Mouse (Mus musculus): ENCODE results near the gene Mlana. TPM values are rescaled to one million over a fixed set of nuclear protein-coding genes. Genes with fewer than 3 reads are reported as not detected.

Gene Mlana
- polyA plus RNA-seq (2016; fragmentation: Nextera tagmentation; extraction: Ambion mirVana): not detected in 2 replicates

DNA sequence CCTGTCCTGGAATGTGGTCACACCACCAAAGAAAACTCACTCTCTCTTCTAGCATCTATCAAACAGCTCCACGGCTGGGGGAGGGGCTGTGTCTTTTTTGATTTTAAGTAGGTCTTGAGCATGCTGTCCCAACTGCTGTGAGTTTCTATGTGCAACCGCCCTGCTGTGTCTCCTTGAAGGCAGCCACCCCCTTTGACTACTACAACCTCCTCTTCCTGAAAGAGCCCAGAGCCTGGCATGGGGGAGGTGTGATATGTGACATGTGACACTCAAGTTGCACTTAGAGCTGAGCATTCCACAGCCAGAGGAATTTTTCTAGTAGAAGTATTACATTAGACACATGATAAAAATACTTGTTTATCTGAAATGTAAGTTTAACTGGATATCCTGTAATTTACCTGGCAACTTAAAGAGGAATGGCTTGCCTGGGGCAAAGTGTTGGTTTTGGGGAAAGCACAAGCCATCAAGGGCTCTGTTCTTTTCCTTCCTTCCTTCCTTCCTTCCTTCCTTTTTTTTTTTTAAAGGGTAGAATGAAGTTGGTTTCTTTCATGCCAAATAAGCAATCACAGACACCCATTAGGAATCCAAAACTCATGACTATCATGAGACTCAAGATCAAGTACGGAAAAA, at the start of gene Mlana:
TSS of gene Mlana (plus strand) at position 580 of the 630 bp plus-strand sequence.
- Histone ChIP-seq H3K27me3 (replicated peaks) (no peaks in the 10 kb centered on the region), H3K9me3 (no peaks in the 10 kb centered on the region), H3K9ac (no peak within 1 kb of the TSS), H3K27ac (no peak within 1 kb of the TSS), H3K4me1 (no peaks in the 10 kb centered on the region), H3K36me3 (no peaks in the 10 kb centered on the region), H3K4me3 (no peak within 1 kb of the TSS), H3K4me2 (replicated peaks) (no peak within 1 kb of the TSS)
- ATAC-seq (ENCODE audit: low FRiP score, low read depth): no peak
- 63% methylated on average over 3 of the region's 3 CpGs for WGBS

DNA sequence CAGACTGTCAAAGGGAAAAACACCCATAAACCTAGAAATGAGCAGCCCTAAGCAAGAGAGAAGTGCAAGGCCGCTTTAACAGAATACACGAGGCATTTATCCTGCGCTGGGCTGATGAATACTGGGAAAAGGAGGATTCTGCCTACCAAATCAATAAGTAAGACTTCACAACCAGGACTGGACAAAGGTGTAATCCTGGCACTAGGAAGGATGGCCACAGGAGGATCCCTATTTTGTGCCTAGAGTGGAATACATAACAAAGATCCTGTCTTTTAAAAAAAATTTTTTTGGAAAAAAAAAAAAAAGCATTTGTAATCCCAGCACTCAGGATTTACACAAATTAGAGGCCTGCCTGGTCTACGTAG, 49.1 kb upstream of the Mlana start:
- 31% methylated on average over 4 of the region's 4 CpGs for WGBS
- no peak; the same call in 1 of the 2 replicates for ATAC-seq (ENCODE audit: low FRiP score, low read depth)

DNA sequence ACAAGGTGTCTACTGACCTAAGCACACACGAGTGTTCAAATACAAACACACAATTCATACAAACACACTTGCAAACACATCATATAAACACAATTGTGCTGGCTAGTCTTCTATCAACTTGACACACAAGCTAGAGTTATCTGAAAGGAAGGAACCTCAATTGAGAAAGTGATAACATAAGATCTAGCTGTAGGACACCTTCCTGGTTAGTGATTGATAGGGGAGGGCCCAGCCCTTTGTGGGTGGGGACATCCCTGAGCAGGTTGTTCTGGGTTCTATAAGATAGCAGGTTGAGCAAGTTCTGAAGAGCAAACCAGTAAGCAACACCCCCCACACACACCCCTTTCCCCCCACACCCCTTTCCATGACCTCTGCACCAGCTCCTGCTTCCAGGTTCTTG, 47.9 kb upstream of the Mlana start:
- Histone ChIP-seq H3K4me2 (replicated peaks) (no peak overlapping the region), H3K9ac (no peak overlapping the region), H3K4me1 (no peaks in the 10 kb centered on the region), H3K27ac (no peak overlapping the region), H3K27me3 (replicated peaks) (no peaks in the 10 kb centered on the region), H3K4me3 (no peak overlapping the region), H3K36me3 (no peaks in the 10 kb centered on the region; the same call in 1 of the 2 replicates), H3K9me3 (no peaks in the 10 kb centered on the region)
- WGBS: 94% methylated on average over 1 of the region's 1 CpGs
- ATAC-seq (ENCODE audit: low FRiP score, low read depth): no peak

More for the DNA sequence above, 49.1 kb upstream of the Mlana start:
- Histone ChIP-seq H3K9ac (no peak overlapping the region), H3K36me3 (no peaks in the 10 kb centered on the region; the same call in 1 of the 2 replicates), H3K27me3 (replicated peaks) (no peaks in the 10 kb centered on the region), H3K9me3 (no peaks in the 10 kb centered on the region), H3K4me1 (no peaks in the 10 kb centered on the region), H3K4me3 (peak overlapping the region; percentile 77), H3K4me2 (replicated peaks) (peak overlapping the region; percentile 65), H3K27ac (no peak overlapping the region)

DNA sequence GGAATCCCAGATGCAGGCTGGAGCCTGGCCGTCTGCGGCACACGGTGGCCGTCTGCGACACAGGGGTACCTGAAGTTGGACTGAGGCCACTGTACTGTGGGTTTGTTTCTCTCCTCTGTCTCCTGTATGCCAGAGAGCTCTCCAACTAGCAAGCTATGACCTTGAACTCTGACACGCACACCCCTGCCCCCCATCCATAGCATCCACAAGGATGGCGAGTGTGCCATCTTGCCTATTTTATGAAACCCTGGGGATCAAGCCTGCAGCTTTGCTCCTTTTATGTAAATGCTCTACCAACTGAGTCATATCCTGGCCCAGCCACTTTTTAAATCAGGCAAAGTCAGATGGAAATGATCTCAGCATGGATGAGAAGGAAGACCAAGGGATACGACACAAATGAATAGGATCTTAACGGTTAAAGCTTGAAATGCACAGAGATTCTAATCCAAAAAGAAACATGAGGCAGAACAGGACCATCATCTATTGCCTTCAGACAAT, 43.8 kb upstream of the Mlana start:
- Histone ChIP-seq H3K9ac (no peak overlapping the region), H3K4me2 (replicated peaks) (no peak overlapping the region), H3K27me3 (replicated peaks) (no peaks in the 10 kb centered on the region), H3K4me1 (0 out of 2 replicates have a peak, but pooled peaks cover 3% of the 10 kb centered on the region), H3K4me3 (no peak overlapping the region), H3K9me3 (no peaks in the 10 kb centered on the region), H3K27ac (no peak overlapping the region), H3K36me3 (no peaks in the 10 kb centered on the region)
- ATAC-seq (ENCODE audit: low FRiP score, low read depth): no peak
- WGBS: 88% methylated on average over 9 of the region's 9 CpGs

DNA sequence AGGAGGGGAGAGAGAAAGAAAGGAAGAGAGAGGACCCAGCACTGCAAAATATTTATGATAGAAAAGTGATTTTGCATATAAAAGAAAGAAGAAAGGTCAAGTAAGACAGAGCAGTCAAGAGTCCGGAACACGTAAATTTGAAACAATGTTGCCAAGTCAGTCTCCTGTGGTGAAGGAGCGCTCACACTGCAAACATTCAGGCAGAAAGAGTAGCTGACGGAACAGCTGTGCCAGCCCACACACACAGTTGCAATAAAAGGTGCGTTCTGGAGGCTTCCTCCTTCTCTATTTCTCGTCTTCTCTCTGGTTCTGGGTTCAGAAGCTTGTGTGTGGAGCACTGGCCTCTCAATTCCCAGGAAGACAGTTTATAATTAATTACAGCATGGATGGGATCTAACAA, 42.5 kb upstream of the Mlana start:
- H3K4me1 ChIP-seq: 0 out of 2 replicates have a peak, but pooled peaks cover 3% of the 10 kb centered on the region
- H3K9ac ChIP-seq: no peak overlapping the region
- WGBS: 12% methylated on average over 6 of the region's 6 CpGs
- no peaks in the 10 kb centered on the region for H3K9me3 ChIP-seq
- no peak for ATAC-seq (ENCODE audit: low FRiP score, low read depth)
- H3K27ac ChIP-seq: no peak overlapping the region
- H3K4me2 ChIP-seq (replicated peaks): no peak overlapping the region
- H3K36me3 ChIP-seq: no peaks in the 10 kb centered on the region
- H3K27me3 ChIP-seq (replicated peaks): no peaks in the 10 kb centered on the region
- H3K4me3 ChIP-seq: no peak overlapping the region

DNA sequence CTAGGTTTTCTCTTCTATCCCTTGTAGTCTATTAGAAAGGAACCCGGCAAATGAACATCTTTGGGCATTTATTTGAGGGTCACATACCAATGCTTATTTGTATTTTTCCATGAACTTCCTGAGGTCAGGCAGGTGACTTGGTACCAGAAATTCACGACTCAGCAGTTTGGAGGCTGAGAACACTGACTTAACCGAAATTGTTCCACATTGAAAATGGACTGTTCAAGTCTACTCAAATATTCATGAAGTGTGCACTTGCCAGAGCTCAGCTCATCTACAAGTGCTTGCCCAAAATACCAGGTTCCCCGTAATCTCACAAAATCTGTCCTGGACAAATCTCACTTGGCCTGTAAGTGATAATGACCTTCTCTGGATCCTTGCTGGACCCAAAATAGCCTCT, 41.6 kb upstream of the Mlana start:
- no peak for ATAC-seq (ENCODE audit: low FRiP score, low read depth)
- Histone ChIP-seq H3K9me3 (no peaks in the 10 kb centered on the region), H3K27me3 (replicated peaks) (no peaks in the 10 kb centered on the region), H3K36me3 (no peaks in the 10 kb centered on the region), H3K4me1 (0 out of 2 replicates have a peak, but pooled peaks cover 3% of the 10 kb centered on the region), H3K9ac (no peak overlapping the region), H3K4me3 (no peak overlapping the region), H3K4me2 (replicated peaks) (no peak overlapping the region), H3K27ac (no peak overlapping the region)
- 88% methylated on average over 4 of the region's 4 CpGs for WGBS

DNA sequence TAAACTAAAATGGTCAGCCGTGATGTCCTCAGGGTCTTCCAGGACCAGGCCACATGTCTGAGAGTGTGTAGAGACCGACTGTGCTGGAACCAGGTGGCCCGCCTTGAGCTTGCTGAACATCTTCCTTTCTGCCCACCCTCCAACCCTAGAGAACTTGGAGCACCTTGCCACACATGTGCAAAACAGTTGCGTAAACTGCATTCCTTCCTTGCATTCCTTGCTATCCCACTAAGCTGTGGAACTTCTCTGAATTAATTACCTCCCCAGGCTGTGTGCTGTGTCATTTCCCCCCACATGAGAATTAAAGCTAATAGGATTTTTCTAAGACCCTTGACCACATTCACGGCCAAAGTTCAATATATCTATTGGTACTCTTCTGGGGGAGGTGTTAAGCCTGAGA, 41.0 kb upstream of the Mlana start:
- Histone ChIP-seq H3K4me2 (replicated peaks) (no peak overlapping the region), H3K9ac (no peak overlapping the region), H3K4me3 (no peak overlapping the region), H3K4me1 (0 out of 2 replicates have a peak, but pooled peaks cover 3% of the 10 kb centered on the region), H3K36me3 (no peaks in the 10 kb centered on the region), H3K9me3 (no peaks in the 10 kb centered on the region), H3K27ac (no peak overlapping the region), H3K27me3 (replicated peaks) (no peaks in the 10 kb centered on the region)
- 83% methylated on average over 5 of the region's 5 CpGs for WGBS
- ATAC-seq (ENCODE audit: low FRiP score, low read depth): no peak

DNA sequence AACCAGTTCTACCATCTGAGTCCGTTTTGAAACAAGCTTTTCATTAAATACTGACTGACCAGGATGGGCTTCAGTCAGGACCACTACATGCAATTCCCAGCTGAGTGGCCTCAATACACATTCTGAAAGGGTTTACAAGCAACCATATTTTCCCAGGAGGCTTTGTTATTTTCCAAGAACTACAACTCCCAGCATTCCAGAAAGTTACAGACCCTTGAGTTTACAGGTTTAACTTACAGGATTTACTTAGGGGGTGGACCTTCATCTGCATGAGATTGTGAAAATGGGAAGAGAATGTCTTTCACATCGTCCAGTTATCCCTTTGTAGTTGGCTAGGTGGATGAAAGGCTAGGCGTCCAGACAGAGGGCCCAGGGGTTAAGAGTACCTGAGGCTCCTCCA, 40.6 kb upstream of the Mlana start:
- Histone ChIP-seq H3K27ac (no peak overlapping the region), H3K9me3 (no peaks in the 10 kb centered on the region), H3K4me1 (0 out of 2 replicates have a peak, but pooled peaks cover 3% of the 10 kb centered on the region), H3K27me3 (replicated peaks) (no peaks in the 10 kb centered on the region), H3K4me2 (replicated peaks) (no peak overlapping the region), H3K9ac (no peak overlapping the region), H3K4me3 (no peak overlapping the region), H3K36me3 (no peaks in the 10 kb centered on the region)
- no peak for ATAC-seq (ENCODE audit: low FRiP score, low read depth)
- 61% methylated on average over 3 of the region's 3 CpGs for WGBS

DNA sequence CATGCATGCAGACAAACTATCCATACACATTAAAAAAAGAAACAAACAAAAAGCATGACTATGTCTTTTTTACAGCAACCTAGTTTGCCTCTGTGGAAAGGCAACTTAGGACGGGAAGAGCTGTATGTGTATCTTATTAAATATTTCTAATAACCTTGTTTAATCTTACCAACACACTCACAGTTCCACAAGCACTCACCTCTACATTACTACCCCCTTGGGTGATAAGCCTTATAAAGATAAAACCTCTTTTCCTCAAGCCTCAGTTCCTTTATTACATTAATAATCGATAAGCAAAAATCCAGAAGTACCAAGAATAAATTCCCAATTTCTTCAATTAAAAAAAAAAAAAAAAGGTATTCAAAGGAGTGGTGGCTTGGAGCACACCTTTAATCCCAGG, 40.1 kb upstream of the Mlana start:
- H3K27me3 ChIP-seq (replicated peaks): no peaks in the 10 kb centered on the region
- no peaks in the 10 kb centered on the region for H3K9me3 ChIP-seq
- 0 out of 2 replicates have a peak, but pooled peaks cover 3% of the 10 kb centered on the region for H3K4me1 ChIP-seq
- no peak overlapping the region for H3K27ac ChIP-seq
- ATAC-seq (ENCODE audit: low FRiP score, low read depth): no peak
- no peak overlapping the region for H3K4me3 ChIP-seq
- H3K36me3 ChIP-seq: no peaks in the 10 kb centered on the region
- no peak overlapping the region for H3K9ac ChIP-seq
- no peak overlapping the region for H3K4me2 ChIP-seq (replicated peaks)
- WGBS: 89% methylated on average over 2 of the region's 2 CpGs

DNA sequence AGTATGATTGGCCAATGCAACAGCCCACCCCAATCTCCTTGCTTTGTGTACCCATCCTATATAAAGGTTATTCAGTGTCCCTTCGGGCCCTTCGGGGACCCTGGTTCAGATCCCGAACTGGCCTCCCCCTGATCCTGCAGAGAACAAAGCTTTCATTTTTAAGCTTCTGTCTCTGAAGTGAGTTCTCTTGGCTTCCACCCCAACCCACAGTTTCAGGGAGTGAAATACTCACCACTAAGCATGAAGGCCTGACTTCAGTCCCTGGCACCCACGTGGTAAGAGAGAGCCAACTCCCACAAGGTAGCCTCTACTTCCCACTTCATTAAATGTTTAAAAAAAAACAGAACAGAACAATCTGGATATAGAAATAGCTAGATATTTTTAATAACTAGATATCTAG, 38.8 kb upstream of the Mlana start:
- Histone ChIP-seq H3K27ac (no peak overlapping the region), H3K9ac (no peak overlapping the region), H3K36me3 (no peaks in the 10 kb centered on the region), H3K4me3 (no peak overlapping the region), H3K4me2 (replicated peaks) (no peak overlapping the region), H3K27me3 (replicated peaks) (no peaks in the 10 kb centered on the region), H3K4me1 (0 out of 2 replicates have a peak, but pooled peaks cover 3% of the 10 kb centered on the region), H3K9me3 (no peaks in the 10 kb centered on the region)
- 92% methylated on average over 4 of the region's 4 CpGs for WGBS
- no peak for ATAC-seq (ENCODE audit: low FRiP score, low read depth)

DNA sequence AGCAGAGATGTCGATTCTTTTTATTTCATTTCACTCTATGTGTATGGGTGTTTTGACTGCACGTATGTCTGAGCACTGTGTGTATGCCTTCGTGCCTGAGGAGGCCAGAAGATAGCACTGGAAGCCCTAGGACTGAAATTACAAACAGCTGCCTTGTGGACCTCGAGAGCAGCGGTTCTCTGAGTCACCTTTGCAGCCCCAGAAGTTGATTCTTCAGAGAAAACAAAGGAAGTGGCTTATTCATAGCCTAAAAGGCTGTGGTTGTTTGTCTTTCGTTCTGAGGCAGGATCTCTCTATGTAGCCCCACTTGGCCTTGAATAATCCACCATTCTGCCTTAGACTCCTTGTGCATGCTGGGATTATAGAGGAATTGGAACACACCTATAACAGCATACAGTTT, 37.9 kb upstream of the Mlana start:
- Histone ChIP-seq H3K9ac (no peak overlapping the region), H3K27me3 (replicated peaks) (no peaks in the 10 kb centered on the region), H3K4me3 (no peak overlapping the region), H3K36me3 (no peaks in the 10 kb centered on the region), H3K27ac (no peak overlapping the region), H3K9me3 (no peaks in the 10 kb centered on the region), H3K4me2 (replicated peaks) (no peak overlapping the region), H3K4me1 (0 out of 2 replicates have a peak, but pooled peaks cover 3% of the 10 kb centered on the region)
- WGBS: 60% methylated on average over 6 of the region's 6 CpGs
- ATAC-seq (ENCODE audit: low FRiP score, low read depth): no peak

DNA sequence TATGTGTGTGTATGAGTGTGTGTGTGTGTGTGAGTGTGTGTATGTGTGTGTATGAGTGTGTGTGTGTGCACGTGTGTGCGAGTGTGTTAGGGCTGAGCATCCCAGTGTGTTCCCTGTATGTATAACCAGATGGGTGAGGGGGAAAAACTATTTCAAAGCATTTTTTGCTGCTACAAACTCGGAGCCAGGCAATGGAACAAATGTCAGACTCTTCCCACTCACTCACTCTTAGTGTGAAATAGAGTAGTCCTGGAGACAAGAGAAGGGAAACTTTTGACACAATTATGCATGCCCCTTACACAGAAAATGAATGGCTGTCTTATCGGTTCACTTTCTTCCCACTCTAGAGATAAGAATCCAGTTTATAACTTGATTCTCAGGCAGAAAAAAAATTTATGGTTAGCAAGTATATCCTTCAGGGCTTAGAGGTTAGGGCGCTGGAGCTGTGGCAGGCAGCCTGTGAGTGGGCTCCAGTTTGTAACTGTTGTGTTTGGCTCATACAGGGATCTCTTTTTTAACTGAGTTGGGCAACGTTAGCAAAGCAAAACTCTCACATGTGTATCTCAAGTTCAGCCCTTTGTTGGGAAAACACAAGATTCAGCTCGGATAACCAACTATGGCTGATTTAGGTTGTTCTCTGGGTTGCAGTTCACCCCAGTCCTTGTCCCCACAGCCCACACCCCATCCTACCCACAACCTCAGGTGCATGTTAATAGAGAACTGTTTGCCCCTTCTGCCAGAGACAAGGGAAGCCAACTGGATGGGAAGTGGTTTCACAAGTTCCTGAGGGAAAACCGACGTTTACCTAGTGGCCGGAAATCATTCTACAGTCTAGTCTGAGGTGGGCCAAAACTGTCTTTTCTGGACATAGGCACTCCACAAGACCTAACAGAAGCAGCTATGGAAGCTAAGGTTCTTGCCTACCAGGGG, 36.5 kb upstream of the Mlana start:
- H3K4me3 ChIP-seq: no peak overlapping the region
- H3K36me3 ChIP-seq: no peaks in the 10 kb centered on the region
- WGBS: 88% methylated on average over 10 of the region's 10 CpGs
- no peaks in the 10 kb centered on the region for H3K9me3 ChIP-seq
- H3K4me2 ChIP-seq (replicated peaks): no peak overlapping the region
- H3K4me1 ChIP-seq: no peaks in the 10 kb centered on the region
- no peak for ATAC-seq (ENCODE audit: low FRiP score, low read depth)
- H3K27ac ChIP-seq: no peak overlapping the region
- no peaks in the 10 kb centered on the region for H3K27me3 ChIP-seq (replicated peaks)
- no peak overlapping the region for H3K9ac ChIP-seq

Data from neural tube, embryonic 12.5 days (tissue).